Mouse (Mus musculus): Measurements from ENCODE around the gene Traf7. TPM values are rescaled to one million over a fixed set of nuclear protein-coding genes. Genes with fewer than 3 reads are reported as not detected.

Traf7 gene
- polyA plus RNA-seq, 1 experiment from 2014 or later: 154 TPM

GRCm38 (mm10) chr17:24461580-24461979 is 66.2 kb downstream of the Traf7 start:
- CTCF ChIA-PET: interaction anchor here (0.6 to 1.3 kb wide), 4 partner anchors 18 to 1328 kb away, joined by 3 to 7 read pairs (median 3); no protein-coding TSS in a partner anchor
- no peak for DNase-seq (ENCODE audit: low read depth, low spot score)
- in situ Hi-C loops (cut with MboI; ENCODE audit: low pct_unique_long_range_greater_than_20kb): loop anchor here (10.0 kb wide), 1 partner anchor 193 kb away; the partner anchor contains the start of genes Npw and Slc9a3r2
- POLR2A ChIA-PET: no interaction called here
- H3K27me3 ChIP-seq: no peaks in the 10 kb centered on the region
- ATAC-seq: no peak
- TF ChIP-seq CTCF (IDR thresholded peaks at IDR 0.05): no peak

Other genes starting within 250 kb of the Traf7 start
- 0.08 TPM for gene Abca17, start 176.9 kb downstream of the Traf7 start, polyA plus RNA-seq (2021)
- 53.4 TPM for gene Abca3, start 176.0 kb downstream of the Traf7 start, polyA plus RNA-seq (2021)
- 98.5 TPM for gene Rnps1, start 113.4 kb downstream of the Traf7 start, polyA plus RNA-seq (2021)
- 106 TPM for gene Eci1, start 101.3 kb downstream of the Traf7 start, polyA plus RNA-seq (2021)
- 3.5 TPM for gene Dnase1l2, start 84.8 kb downstream of the Traf7 start, polyA plus RNA-seq (2021)
- gene E4f1, start 57.6 kb downstream of the Traf7 start, polyA plus RNA-seq (2021): 36.9 TPM
- 41.3 TPM for gene Pgp, start 57.5 kb downstream of the Traf7 start, polyA plus RNA-seq (2021)
- 0.06 TPM for gene Bricd5, start 54.1 kb downstream of the Traf7 start, polyA plus RNA-seq (2021)
- 23.1 TPM for gene Mlst8, start 48.9 kb downstream of the Traf7 start, polyA plus RNA-seq (2021)
- gene Caskin1, start 39.3 kb downstream of the Traf7 start, polyA plus RNA-seq (2021): 1.0 TPM
- 0.40 TPM for gene Rab26, start 6.3 kb upstream of the Traf7 start, polyA plus RNA-seq (2021)
- 41.0 TPM for gene Pkd1, start 21.9 kb upstream of the Traf7 start, polyA plus RNA-seq (2021)
- gene Tsc2, start 104.7 kb upstream of the Traf7 start, polyA plus RNA-seq (2021): 93.5 TPM
- 33.4 TPM for gene Nthl1, start 104.7 kb upstream of the Traf7 start, polyA plus RNA-seq (2021)
- gene Slc9a3r2, start 122.4 kb upstream of the Traf7 start, polyA plus RNA-seq (2021): 32.3 TPM
- gene Npw, start 130.5 kb upstream of the Traf7 start, polyA plus RNA-seq (2021): not detected
- 48.0 TPM for gene Zfp598, start 141.7 kb upstream of the Traf7 start, polyA plus RNA-seq (2021)
- gene Syngr3, start 162.0 kb upstream of the Traf7 start, polyA plus RNA-seq (2021): 2.7 TPM
- 47.6 TPM for gene Gfer, start 168.2 kb upstream of the Traf7 start, polyA plus RNA-seq (2021)
- gene Noxo1, start 168.3 kb upstream of the Traf7 start, polyA plus RNA-seq (2021): 2.4 TPM
- gene Tbl3, start 179.7 kb upstream of the Traf7 start, polyA plus RNA-seq (2021): 66.1 TPM
- 0.08 TPM for gene Rnf151, start 190.1 kb upstream of the Traf7 start, polyA plus RNA-seq (2021)
- gene Rps2, start 190.2 kb upstream of the Traf7 start, polyA plus RNA-seq (2021): 1,141 TPM
- gene Ndufb10, start 196.5 kb upstream of the Traf7 start, polyA plus RNA-seq (2021): 362 TPM
- 0.15 TPM for gene Rpl3l, start 199.9 kb upstream of the Traf7 start, polyA plus RNA-seq (2021)
- 100 TPM for gene Msrb1, start 208.7 kb upstream of the Traf7 start, polyA plus RNA-seq (2021)
- gene Hs3st6, start 225.1 kb upstream of the Traf7 start, polyA plus RNA-seq (2021): 2.9 TPM